Mouse (Mus musculus): ENCODE measurements at regions not wholly inside any gene's neighbourhood (a gene's known extent, or its start where the extent isn't known, plus 50 kb on each side); places are given as distances from the start of the nearest gene placed in this dataset.

- TF ChIP-seq POLR2A (IDR thresholded peaks at IDR 0.05; ENCODE audit: borderline replicate concordance, insufficient read depth, low read length): no peak
- TF ChIP-seq CTCF (IDR thresholded peaks at IDR 0.05; ENCODE audit: borderline replicate concordance, insufficient read depth, low read depth, low read length): no peak
Measured at GRCm38 (mm10) chr6:66200136-66200790, 247.9 kb downstream of the 4930544G11Rik start.
